Mouse (Mus musculus) embryonic fibroblast, embryonic 13.5 days (primary cell): ENCODE results near the gene Bak1.

Experiments used
- CTCF ChIP-seq: IDR thresholded peaks from 2 replicates; pipeline ENCODE4 v1.5.1; 2011; ENCODE audit warnings: mild to moderate bottlenecking, control low read depth, low read length, moderate library complexity, borderline replicate concordance; ENCODE audit not compliant: insufficient read depth
- POLR2A ChIP-seq: IDR thresholded peaks from 2 replicates; pipeline ENCODE4 v1.6.1; 2011; ENCODE audit warnings: low read depth, mild to moderate bottlenecking, control low read depth, low read length, moderate library complexity

- TF ChIP-seq CTCF (no peak), POLR2A (no peak)
Measured at GRCm38 (mm10) chr17:27021736-27022135, 7.1 kb downstream of the Bak1 start.
